Mouse (Mus musculus) neural tube, embryonic 12.5 days (tissue): ENCODE results near the gene Ttf2. TPM values are rescaled to one million over a fixed set of nuclear protein-coding genes. Genes with fewer than 3 reads are reported as not detected.
A peak's percentile ranks its signal among the peaks of the same experiment; 100 is the strongest.

Experiments used
- ATAC-seq: fragments of 200-750 bp; cut with Nextera tagmentation; 2 replicates; pipeline ENCODE4 v1.8.0; 2017; ENCODE audit warnings: low read depth, mild to moderate bottlenecking, moderate TSS enrichment, moderate library complexity; ENCODE audit not compliant: low FRiP score
- H3K27ac ChIP-seq: fragments of 300-500 bp; sonication (generic); 2 replicates; pipeline ENCODE4 v1.5.1; 2016
- H3K27me3 ChIP-seq: fragments of 300-500 bp; sonication (generic); replicated peaks from 2 replicates; pipeline ENCODE4 v1.6.1; 2016; ENCODE audit warnings: mild to moderate bottlenecking
- H3K36me3 ChIP-seq: fragments of 300-500 bp; sonication (generic); 2 replicates; pipeline ENCODE4 v1.6.1; 2016; ENCODE audit warnings: mild to moderate bottlenecking
- H3K4me1 ChIP-seq: fragments of 300-500 bp; sonication (generic); 2 replicates; pipeline ENCODE4 v1.6.1; 2016
- H3K4me2 ChIP-seq: fragments of 300-500 bp; sonication (generic); replicated peaks from 2 replicates; pipeline ENCODE4 v1.6.1; 2016; ENCODE audit warnings: mild to moderate bottlenecking
- H3K4me3 ChIP-seq: fragments of 300-500 bp; sonication (generic); 2 replicates; pipeline ENCODE4 v1.5.1; 2016
- H3K9ac ChIP-seq: fragments of 300-500 bp; sonication (generic); 2 replicates; pipeline ENCODE4 v1.6.1; 2016; ENCODE audit warnings: mild to moderate bottlenecking
- H3K9me3 ChIP-seq: fragments of 300-500 bp; sonication (generic); 2 replicates; pipeline ENCODE4 v1.6.1; 2016; ENCODE audit warnings: mild to moderate bottlenecking
- WGBS: fragments of 180-500 bp; shearing (Covaris S2); methylation state at CpG from one replicate; pipeline ENCODE4 v1.1.7; 2016; 5-methylcytosine and 5-hydroxymethylcytosine counted together
- polyA plus RNA-seq: library from polyadenylated mRNA; unstranded; fragments of >200 nt; fragmentation: Nextera tagmentation; extraction: Ambion mirVana; gene quantifications from 2 replicates; pipeline ENCODE4 v1.2.1, GENCODE M21; 2016

Gene Ttf2
- polyA plus RNA-seq, 1 experiment from 2014 or later: 15.4 TPM

GRCm38 (mm10) chr3:100961501-100961900 is 8.0 kb downstream of the Ttf2 start:
- no peak for ATAC-seq
- no peaks in the 10 kb centered on the region for H3K27me3 ChIP-seq
- H3K4me1 ChIP-seq: no peaks in the 10 kb centered on the region
- H3K9ac ChIP-seq: no peak overlapping the region
- 94% methylated on average over 7 of the region's 7 CpGs for WGBS
- H3K36me3 ChIP-seq: peaks cover 52% of the 10 kb centered on the region
- no peak overlapping the region for H3K27ac ChIP-seq
- no peaks in the 10 kb centered on the region for H3K9me3 ChIP-seq
- H3K4me3 ChIP-seq: no peak overlapping the region
- H3K4me2 ChIP-seq: no peak overlapping the region

GRCm38 (mm10) chr3:100961007-100961406 is 8.5 kb downstream of the Ttf2 start:
- 86% methylated on average over 5 of the region's 5 CpGs for WGBS

GRCm38 (mm10) chr3:100954616-100955015 is 14.8 kb downstream of the Ttf2 start:
- Histone ChIP-seq H3K4me3 (no peak overlapping the region), H3K4me2 (no peak overlapping the region), H3K4me1 (no peaks in the 10 kb centered on the region), H3K9me3 (no peaks in the 10 kb centered on the region), H3K9ac (no peak overlapping the region), H3K27ac (no peak overlapping the region), H3K36me3 (peaks cover 67% of the 10 kb centered on the region), H3K27me3 (no peaks in the 10 kb centered on the region)
- no peak for ATAC-seq

More at GRCm38 (mm10) chr3:100961007-100961406, 8.5 kb downstream of the Ttf2 start:
- Histone ChIP-seq H3K4me2 (no peak overlapping the region), H3K27ac (no peak overlapping the region), H3K36me3 (peaks cover 53% of the 10 kb centered on the region), H3K9ac (no peak overlapping the region), H3K4me1 (no peaks in the 10 kb centered on the region), H3K9me3 (no peaks in the 10 kb centered on the region), H3K4me3 (no peak overlapping the region), H3K27me3 (no peaks in the 10 kb centered on the region)
- no peak for ATAC-seq

DNA sequence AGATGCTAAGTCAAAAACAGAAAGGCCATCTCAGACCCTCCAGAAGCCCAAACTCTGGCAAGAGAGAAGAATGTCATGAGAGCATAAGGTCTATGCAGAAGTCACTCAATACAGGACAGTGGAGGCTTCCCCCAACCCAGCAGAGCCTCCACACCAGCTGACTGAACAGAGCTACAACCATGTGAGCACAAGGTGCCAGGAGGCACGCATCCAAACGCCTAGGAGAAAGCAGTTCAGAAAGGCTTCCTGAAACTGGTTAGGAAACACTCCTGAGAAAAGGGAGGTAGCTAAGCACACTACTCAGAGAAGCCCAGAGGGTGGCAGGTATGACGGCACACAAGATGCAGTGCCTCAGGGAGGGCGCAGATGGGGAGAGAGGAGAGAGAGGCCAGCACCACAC is 17.9 kb downstream of the Ttf2 start:
- ATAC-seq: no peak
- WGBS: 87% methylated on average over 4 of the region's 4 CpGs
- no peaks in the 10 kb centered on the region for H3K27me3 ChIP-seq
- peaks cover 70% of the 10 kb centered on the region for H3K36me3 ChIP-seq
- H3K4me3 ChIP-seq: no peak overlapping the region
- H3K27ac ChIP-seq: no peak overlapping the region
- no peaks in the 10 kb centered on the region for H3K9me3 ChIP-seq
- H3K9ac ChIP-seq: no peak overlapping the region
- H3K4me2 ChIP-seq: no peak overlapping the region
- no peaks in the 10 kb centered on the region for H3K4me1 ChIP-seq

GRCm38 (mm10) chr3:100947286-100947685 is 22.2 kb downstream of the Ttf2 start:
- Histone ChIP-seq H3K9ac (no peak overlapping the region), H3K27ac (no peak overlapping the region), H3K36me3 (peaks cover 80% of the 10 kb centered on the region), H3K4me2 (no peak overlapping the region), H3K4me1 (no peaks in the 10 kb centered on the region), H3K9me3 (no peaks in the 10 kb centered on the region), H3K4me3 (no peak overlapping the region), H3K27me3 (no peaks in the 10 kb centered on the region)
- WGBS: 93% methylated on average over 8 of the region's 8 CpGs
- ATAC-seq: no peak

DNA sequence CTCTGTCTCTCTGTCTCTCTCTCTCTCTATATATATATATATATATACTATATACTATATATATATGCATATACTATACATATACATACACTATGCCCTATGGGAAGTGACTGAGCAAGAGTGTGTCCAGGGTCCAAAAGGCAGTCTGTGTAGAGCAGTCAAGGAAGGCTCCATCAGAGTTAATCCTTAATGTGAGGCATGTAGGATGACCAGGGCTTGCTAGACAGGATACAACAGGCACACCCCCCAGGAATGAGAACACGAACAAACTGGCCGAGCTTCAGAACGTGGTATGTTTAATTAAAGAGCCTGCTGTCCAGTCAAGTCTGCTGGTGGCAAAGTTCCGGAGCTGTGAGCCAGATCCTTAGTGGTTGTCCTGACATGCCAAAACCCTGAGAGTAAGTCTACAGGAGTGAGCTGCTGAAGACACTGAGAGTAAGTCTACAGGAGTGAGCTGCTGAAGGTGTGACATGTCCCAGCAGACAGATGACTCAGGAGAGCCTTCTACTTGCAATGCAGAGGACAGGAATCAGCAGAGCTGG is 28.9 kb downstream of the Ttf2 start:
- H3K9ac ChIP-seq: no peak overlapping the region
- H3K4me3 ChIP-seq: no peak overlapping the region
- H3K36me3 ChIP-seq: peaks cover 70% of the 10 kb centered on the region
- no peaks in the 10 kb centered on the region for H3K27me3 ChIP-seq
- no peaks in the 10 kb centered on the region for H3K9me3 ChIP-seq
- ATAC-seq: no peak
- H3K27ac ChIP-seq: no peak overlapping the region
- WGBS: 94% methylated on average over 4 of the region's 4 CpGs
- no peak overlapping the region for H3K4me2 ChIP-seq
- no peaks in the 10 kb centered on the region for H3K4me1 ChIP-seq

GRCm38 (mm10) chr3:100938211-100938610 is 31.3 kb downstream of the Ttf2 start:
- no peaks in the 10 kb centered on the region for H3K27me3 ChIP-seq
- H3K9me3 ChIP-seq: no peaks in the 10 kb centered on the region
- no peak for ATAC-seq
- no peak overlapping the region for H3K4me3 ChIP-seq
- no peaks in the 10 kb centered on the region for H3K4me1 ChIP-seq
- peaks cover 64% of the 10 kb centered on the region for H3K36me3 ChIP-seq
- H3K27ac ChIP-seq: no peak overlapping the region
- H3K4me2 ChIP-seq: no peak overlapping the region
- no peak overlapping the region for H3K9ac ChIP-seq
- 93% methylated on average over 4 of the region's 4 CpGs for WGBS

DNA sequence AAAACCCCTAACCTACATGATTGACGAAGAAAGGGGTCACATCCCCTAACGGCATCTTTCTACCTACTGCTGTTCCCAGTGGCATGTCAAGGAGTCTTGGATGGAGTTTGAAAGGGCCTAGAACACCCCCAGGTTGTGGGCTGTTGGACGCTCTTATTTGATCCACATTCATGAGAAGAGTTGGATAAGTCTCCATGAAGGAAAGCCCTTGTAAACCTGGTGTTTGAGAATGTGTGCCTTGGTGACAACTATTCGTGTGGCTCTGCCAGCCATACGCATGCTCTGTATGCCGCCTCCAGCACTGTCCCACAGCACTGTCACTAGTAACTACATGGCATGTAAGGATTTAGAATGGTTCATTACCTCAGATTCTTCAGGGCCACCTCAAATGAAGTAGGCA is 33.3 kb downstream of the Ttf2 start:
- Histone ChIP-seq H3K27me3 (no peaks in the 10 kb centered on the region), H3K4me1 (no peaks in the 10 kb centered on the region), H3K36me3 (peaks cover 67% of the 10 kb centered on the region), H3K9ac (no peak overlapping the region), H3K4me3 (no peak overlapping the region), H3K27ac (no peak overlapping the region), H3K9me3 (no peaks in the 10 kb centered on the region), H3K4me2 (no peak overlapping the region)
- WGBS: 97% methylated on average over 6 of the region's 6 CpGs
- no peak for ATAC-seq

GRCm38 (mm10) chr3:100935521-100935920 is 33.9 kb downstream of the Ttf2 start:
- H3K4me2 ChIP-seq: no peak overlapping the region
- H3K4me3 ChIP-seq: no peak overlapping the region
- WGBS: 62% methylated on average over 6 of the region's 6 CpGs
- H3K36me3 ChIP-seq: peaks cover 62% of the 10 kb centered on the region
- H3K27ac ChIP-seq: no peak overlapping the region
- no peaks in the 10 kb centered on the region for H3K9me3 ChIP-seq
- no peaks in the 10 kb centered on the region for H3K4me1 ChIP-seq
- H3K27me3 ChIP-seq: no peaks in the 10 kb centered on the region
- no peak overlapping the region for H3K9ac ChIP-seq
- ATAC-seq: no peak

- H3K9me3 ChIP-seq: no peaks in the 10 kb centered on the region
- 71% methylated on average over 11 of the region's 11 CpGs for WGBS
- 0 out of 2 replicates have a peak, but pooled peaks cover under 1% of the 10 kb centered on the region for H3K4me1 ChIP-seq
- H3K4me3 ChIP-seq: no peak overlapping the region
- H3K9ac ChIP-seq: no peak overlapping the region
- H3K27ac ChIP-seq: no peak overlapping the region
- no peak overlapping the region for H3K4me2 ChIP-seq
- no peak for ATAC-seq
- H3K36me3 ChIP-seq: peaks cover 57% of the 10 kb centered on the region
- no peaks in the 10 kb centered on the region for H3K27me3 ChIP-seq
Measured at GRCm38 (mm10) chr3:100932077-100932944, 37.2 kb downstream of the Ttf2 start.

GRCm38 (mm10) chr3:100931332-100932076 is 38.0 kb downstream of the Ttf2 start:
- Histone ChIP-seq H3K4me1 (peaks cover 9% of the 10 kb centered on the region; the same call in 1 of the 2 replicates), H3K4me2 (no peak overlapping the region), H3K9me3 (no peaks in the 10 kb centered on the region), H3K27ac (no peak overlapping the region), H3K9ac (no peak overlapping the region), H3K36me3 (peaks cover 56% of the 10 kb centered on the region), H3K4me3 (no peak overlapping the region), H3K27me3 (no peaks in the 10 kb centered on the region)
- WGBS: 95% methylated on average over 23 of the region's 23 CpGs
- no peak for ATAC-seq

- WGBS: 86% methylated on average over 16 of the region's 16 CpGs
- H3K27me3 ChIP-seq: no peaks in the 10 kb centered on the region
- H3K4me1 ChIP-seq: peaks cover 42% of the 10 kb centered on the region
- H3K4me3 ChIP-seq: no peak overlapping the region
- H3K9me3 ChIP-seq: no peaks in the 10 kb centered on the region
- peaks cover 24% of the 10 kb centered on the region for H3K36me3 ChIP-seq
- H3K4me2 ChIP-seq: no peak overlapping the region
- H3K9ac ChIP-seq: 0 out of 2 replicates have a peak overlapping the region, but pooled peaks have one; percentile 8
- no peak overlapping the region for H3K27ac ChIP-seq
- ATAC-seq: no peak
Measured at GRCm38 (mm10) chr3:100925176-100925575, 44.3 kb downstream of the Ttf2 start.
